ENCODE assay signal across 14 mouse cellular contexts in the genomic region with DNA sequence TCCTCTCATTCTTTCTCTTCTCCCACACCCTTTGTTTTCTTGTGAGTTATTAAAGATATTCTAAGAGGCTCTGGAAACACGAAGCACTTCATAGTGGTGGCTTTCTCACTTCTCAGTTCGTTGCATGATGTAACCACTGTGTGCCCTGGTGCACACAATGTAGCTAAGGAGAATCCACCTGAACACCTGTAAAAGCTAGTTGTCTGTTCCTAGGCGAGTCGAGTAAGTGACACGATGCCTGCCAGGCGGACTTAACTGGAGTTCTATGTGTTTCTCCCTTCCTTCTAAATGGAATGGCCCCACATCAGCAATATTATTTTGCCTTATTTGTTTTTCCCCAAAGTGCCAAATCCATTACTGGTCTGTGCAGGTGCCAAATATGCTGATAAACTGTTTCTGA. TPM values are rescaled to one million over a fixed set of nuclear protein-coding genes. Genes with fewer than 3 reads are reported as not detected.
DNase-seq lines count a peak whose midpoint lies in the region; ATAC-seq and TF ChIP-seq lines count a peak whose summit lies in the region.
"Had no signal": no experiment of that assay in that cellular context is flagged by ENCODE, and none has a peak within 500 bp of the region (broad histone marks: within the 10 kb centered on the region; RNA-seq: fewer than 3 reads in every experiment).

No protein-coding gene starts in this region.

- intact Hi-C loops in left cerebral cortex, postnatal 36 days (cut with DNase I), result loop anchor here (5.0 to 10.0 kb wide), 2 partner anchors 152 to 814 kb away; no protein-coding TSS in a partner anchor

- no peaks in the 10 kb centered on the region for H3K36me3 ChIP-seq in forebrain, embryonic 16.5 days (ENCODE audit: control insufficient read depth, insufficient read depth)
- H3K36me3 ChIP-seq: embryonic facial prominence, embryonic 12.5 days had no signal

- peak overlapping the region; percentile 29 for H3K4me3 ChIP-seq in cortical plate, adult 2 months (ENCODE audit: insufficient read depth, low read length)
- peak overlapping the region; percentile 43 for H3K4me3 ChIP-seq in forebrain, embryonic 16.5 days (replicated peaks; ENCODE audit: low read length)

- peak overlapping the region; percentile 31; the same call in 1 of the 2 replicates for H3K9ac ChIP-seq in forebrain, embryonic 16.5 days (replicated peaks; ENCODE audit: low read depth, low read length)
- H3K9ac ChIP-seq: embryonic facial prominence, embryonic 12.5 days had no signal

- H3K4me1 ChIP-seq in cortical plate, adult 2 months (ENCODE audit: control insufficient read depth, insufficient read depth, low read length), result no peaks in the 10 kb centered on the region; the same call in 1 of the 2 replicates
- H3K4me1 ChIP-seq in forebrain, embryonic 16.5 days (replicated peaks; ENCODE audit: control insufficient read depth, insufficient read depth, low read length), result peaks cover 18% of the 10 kb centered on the region
- H3K4me1 ChIP-seq: embryonic facial prominence, embryonic 12.5 days had no signal

- peaks cover 11% of the 10 kb centered on the region for H3K27me3 ChIP-seq in forebrain, embryonic 16.5 days (replicated peaks; ENCODE audit: control insufficient read depth, insufficient read depth, low read length)

- TF ChIP-seq CTCF in cortical plate, adult 2 months (IDR thresholded peaks at IDR 0.05; ENCODE audit: extremely low read depth, insufficient read depth, low read length), result no peak

- 0 out of 2 replicates have a peak, but pooled peaks cover 2% of the 10 kb centered on the region for H3K9me3 ChIP-seq in forebrain, embryonic 16.5 days (ENCODE audit: control insufficient read depth, low read length)
- H3K9me3 ChIP-seq: embryonic facial prominence, embryonic 12.5 days had no signal

- TF ChIP-seq POLR2A in cortical plate, adult 2 months (IDR thresholded peaks at IDR 0.05; ENCODE audit: extremely low read depth, insufficient read depth, low read length), result no peak

- 30% methylated on average over 6 of the region's 6 CpGs for WGBS in forebrain, embryonic 16.5 days

- DNase-seq in left cerebral cortex, postnatal 36 days (ENCODE audit: low spot score in 2 of 2), result peak; percentile 22 to 25
- DNase-seq in left cerebral cortex, adult 11 months (ENCODE audit: low spot score), result no peak
- DNase-seq in CD4-positive helper T cell, adult 2 months (ENCODE audit: low read depth, low spot score), result peak; percentile 8
- DNase-seq in adrenal gland, postnatal 14 days, result no peak
- DNase-seq: adrenal gland, adult 8-10 months; heart, postnatal 4 days; kidney, adult 9 months; spleen, adult 18-20 months had no signal

- ATAC-seq in forebrain, embryonic 16.5 days, result no peak
- ATAC-seq in erythroblast, adult 5-6 weeks (replicated peaks; ENCODE audit: low FRiP score, poor library complexity, severe bottlenecking), result no peak

- H3K27ac ChIP-seq in cortical plate, adult 2 months (ENCODE audit: insufficient read depth, low read length), result peak overlapping the region; percentile 78; the same call in 1 of the 2 replicates
- H3K27ac ChIP-seq in forebrain, embryonic 16.5 days (ENCODE audit: low read length), result peak overlapping the region; percentile 43
- H3K27ac ChIP-seq: embryonic facial prominence, embryonic 12.5 days had no signal

- H3K4me2 ChIP-seq in forebrain, embryonic 16.5 days (ENCODE audit: low read length), result peak overlapping the region; percentile 67

RNA-seq across cellular contexts. Expression of gene Tbr1, which starts 10.4 kb away (rescaled TPM):
- 100 to 1,000 TPM; 121 to 153 TPM for total RNA-seq in left cerebral cortex, postnatal 36 days (2021)
- polyA plus RNA-seq in cortical plate, adult 2 months (2012; rRNA removed), result 75.5 and 76.3 TPM in 2 replicates
- 42.2 and 49.9 TPM in 2 replicates for polyA plus RNA-seq in forebrain, embryonic 16.5 days (2015; fragmentation: Nextera tagmentation; extraction: Ambion mirVana)
- total RNA-seq in adrenal gland, postnatal 14 days (2021), result not detected in 2 replicates
- not detected in 2 replicates for total RNA-seq in erythroblast, adult 5-6 weeks (2015; ENCODE audit: low replicate concordance)
- total RNA-seq in erythroblast, adult 5-6 weeks (2017; ENCODE audit: low replicate concordance), result not detected in 2 replicates
- total RNA-seq: heart, adult 18-20 months; heart, postnatal 4 days had no signal
- polyA plus RNA-seq: liver, embryonic 16.5 days had no signal

Comparison
In these comparisons a context has a peak if more than half of its experiments do, and no peak if none do; other contexts are left out.
1. DNase-seq: peak in left cerebral cortex, postnatal 36 days (2 of 2) and CD4-positive helper T cell, adult 2 months (single experiment); none in left cerebral cortex, adult 11 months (single experiment) and adrenal gland, postnatal 14 days (single experiment).
2. RNA of gene Tbr1, which starts 10.4 kb away (total RNA-seq): 121 to 153 TPM in left cerebral cortex, postnatal 36 days; not detected in adrenal gland, postnatal 14 days and not detected in erythroblast, adult 5-6 weeks; every median in the first group is over 100 times any median in the second.